Mouse (Mus musculus): Measurements from ENCODE around the gene Gm10964. TPM values are rescaled to one million over a fixed set of nuclear protein-coding genes. Genes with fewer than 3 reads are reported as not detected.

Gene Gm10964
- not detected in 2 replicates for total RNA-seq (2014; fragmentation: Nextera tagmentation)
- total RNA-seq (2017) = not detected in 2 replicates

- no peak for ATAC-seq (replicated peaks; ENCODE audit: poor library complexity, severe bottlenecking)
These were observed at the start of gene Gm10964 for GRCm38 (mm10) chr3:103739329-103739728. TSS of gene Gm10964 (plus strand) at chr3:103739366.

GRCm38 (mm10) chr3:103690506-103690905, 48.7 kb upstream of the Gm10964 start:
- no peak for ATAC-seq (replicated peaks; ENCODE audit: poor library complexity, severe bottlenecking)

- no peak for ATAC-seq (replicated peaks; ENCODE audit: poor library complexity, severe bottlenecking)
These were observed 43.6 kb upstream of the Gm10964 start for GRCm38 (mm10) chr3:103695556-103695955.

- no peak for ATAC-seq (replicated peaks; ENCODE audit: poor library complexity, severe bottlenecking)
These were observed 42.7 kb upstream of the Gm10964 start for GRCm38 (mm10) chr3:103696388-103696925.

GRCm38 (mm10) chr3:103704661-103705060, 34.5 kb upstream of the Gm10964 start:
- ATAC-seq (replicated peaks; ENCODE audit: poor library complexity, severe bottlenecking) = no peak

GRCm38 (mm10) chr3:103705426-103705825, 33.7 kb upstream of the Gm10964 start:
- no peak for ATAC-seq (replicated peaks; ENCODE audit: poor library complexity, severe bottlenecking)

GRCm38 (mm10) chr3:103709470-103710040, 29.6 kb upstream of the Gm10964 start:
- ATAC-seq (replicated peaks; ENCODE audit: poor library complexity, severe bottlenecking) = no peak

- no peak for ATAC-seq (replicated peaks; ENCODE audit: poor library complexity, severe bottlenecking)
These were observed 27.0 kb upstream of the Gm10964 start for GRCm38 (mm10) chr3:103712196-103712595.

GRCm38 (mm10) chr3:103714236-103714875, 24.8 kb upstream of the Gm10964 start:
- no peak for ATAC-seq (replicated peaks; ENCODE audit: poor library complexity, severe bottlenecking)

- peak; percentile 56 for ATAC-seq (replicated peaks; ENCODE audit: poor library complexity, severe bottlenecking)
These were observed 24.2 kb upstream of the Gm10964 start for GRCm38 (mm10) chr3:103714942-103715341.

- peak; percentile 63 for ATAC-seq (replicated peaks; ENCODE audit: poor library complexity, severe bottlenecking)
These were observed 23.1 kb upstream of the Gm10964 start for GRCm38 (mm10) chr3:103715762-103716693.

- ATAC-seq (replicated peaks; ENCODE audit: poor library complexity, severe bottlenecking) = 0 out of 2 replicates have a peak, but pooled peaks have one; percentile 18
These were observed 22.1 kb upstream of the Gm10964 start for GRCm38 (mm10) chr3:103716774-103717760.

GRCm38 (mm10) chr3:103718728-103719127, 20.4 kb upstream of the Gm10964 start:
- ATAC-seq (replicated peaks; ENCODE audit: poor library complexity, severe bottlenecking) = no peak

GRCm38 (mm10) chr3:103724137-103724536, 15.0 kb upstream of the Gm10964 start:
- ATAC-seq (replicated peaks; ENCODE audit: poor library complexity, severe bottlenecking) = no peak

- no peak for ATAC-seq (replicated peaks; ENCODE audit: poor library complexity, severe bottlenecking)
These were observed 12.5 kb upstream of the Gm10964 start for GRCm38 (mm10) chr3:103726642-103727041.

- peak; percentile 98 for ATAC-seq (replicated peaks; ENCODE audit: poor library complexity, severe bottlenecking)
These were observed 11.3 kb upstream of the Gm10964 start for GRCm38 (mm10) chr3:103727813-103728326.

GRCm38 (mm10) chr3:103729850-103730249, 9.3 kb upstream of the Gm10964 start:
- no peak for ATAC-seq (replicated peaks; ENCODE audit: poor library complexity, severe bottlenecking)

- no peak for ATAC-seq (replicated peaks; ENCODE audit: poor library complexity, severe bottlenecking)
These were observed 7.0 kb upstream of the Gm10964 start for GRCm38 (mm10) chr3:103732116-103732515.

- no peak for ATAC-seq (replicated peaks; ENCODE audit: poor library complexity, severe bottlenecking)
These were observed 6.0 kb upstream of the Gm10964 start for GRCm38 (mm10) chr3:103733176-103733575.
